Mouse (Mus musculus): ENCODE measurements around the gene Rarg. TPM values are rescaled to one million over a fixed set of nuclear protein-coding genes. Genes with fewer than 3 reads are reported as not detected.

Rarg gene
- total and polyA plus RNA-seq, 3 experiments = 0.39 to 5.8 TPM; not detected in 1

- H3K27ac ChIP-seq (ENCODE audit: control insufficient read depth, low read depth, low read length) = peak overlapping the region; percentile 33
- no peaks in the 10 kb centered on the region for H3K27me3 ChIP-seq (ENCODE audit: control insufficient read depth in 1 of 2, insufficient read depth in 2 of 2, low read length in 2 of 2)
- TF ChIP-seq MYC (IDR thresholded peaks at IDR 0.05; ENCODE audit: low read depth, low read length) (peak; percentile 5; the same call in 1 of the 2 replicates), POLR2A (IDR thresholded peaks at IDR 0.05; ENCODE audit: control insufficient read depth in 1 of 2, insufficient read depth in 1 of 2, low read depth in 1 of 2, low read length in 2 of 2, poor library complexity in 1 of 2) (peak in 1 of 2 experiments; percentile 99; a peak in 1 of 4 replicates), GATA1 (IDR thresholded peaks at IDR 0.05; ENCODE audit: low read depth, low read length) (no peak)
- H3K4me3 ChIP-seq (ENCODE audit: control insufficient read depth in 1 of 2, insufficient read depth in 1 of 2, low read depth in 2 of 2, low read length in 2 of 2) = peak overlapping the region; percentile 61 to 72
- peak overlapping the region; percentile 77 for H3K9ac ChIP-seq (ENCODE audit: control insufficient read depth, low read depth, low read length, poor library complexity, severe bottlenecking)
- peak; percentile 73 for DNase-seq (ENCODE audit: low read depth, low spot score)
- H3K4me1 ChIP-seq (ENCODE audit: control insufficient read depth in 1 of 2, insufficient read depth in 2 of 2, low read length in 2 of 2) = peaks cover 4 to 8% of the 10 kb centered on the region in 2 experiments; a peak in 3 of 4 replicates
- peaks cover 29% of the 10 kb centered on the region for H3K79me2 ChIP-seq (ENCODE audit: control insufficient read depth, insufficient read depth, low read length, poor library complexity)
- H3K36me3 ChIP-seq (ENCODE audit: control insufficient read depth in 1 of 2, insufficient read depth in 2 of 2, low read length in 2 of 2) = peaks cover 5 to 15% of the 10 kb centered on the region in 2 experiments
- no peaks in the 10 kb centered on the region for H3K9me3 ChIP-seq (replicated peaks; ENCODE audit: insufficient read depth, low read length)
Measured at GRCm38 (mm10) chr15:102296368-102297006, 39.2 kb upstream of the Rarg start.

DNA sequence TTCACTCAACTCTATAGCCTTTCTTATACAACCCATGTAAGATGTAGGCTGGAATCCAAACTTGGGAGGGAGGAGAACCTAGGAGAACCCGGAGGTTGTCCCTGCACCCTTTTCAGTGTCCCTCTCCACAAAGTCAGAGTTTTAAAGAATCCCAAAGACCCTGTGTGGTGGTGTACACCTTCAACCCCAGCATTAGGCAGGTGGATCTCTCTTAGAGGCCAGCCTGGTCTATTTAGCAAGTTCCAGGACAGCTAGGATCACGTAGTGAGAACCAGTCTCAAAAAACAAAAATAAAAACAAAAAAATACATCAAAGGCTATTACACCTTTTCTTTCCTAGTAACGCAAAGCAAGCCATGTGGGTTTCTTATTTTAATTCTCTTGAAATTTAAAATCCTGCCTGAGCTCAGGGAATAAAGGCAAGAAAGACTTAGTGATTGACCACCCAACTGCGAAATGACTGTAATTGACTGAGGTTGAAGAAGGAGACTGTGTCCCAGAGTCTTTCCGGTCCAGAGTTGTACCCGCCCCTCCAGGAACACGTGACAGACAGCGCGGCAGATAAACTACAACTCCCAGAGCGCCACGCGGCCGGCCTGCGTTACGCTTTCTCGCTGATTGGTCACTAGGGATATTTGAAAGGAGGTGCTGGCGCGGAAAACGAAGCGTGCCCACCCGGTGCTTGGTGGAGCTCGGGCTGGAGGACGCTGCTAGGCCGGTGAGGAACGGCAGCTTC lies 38.5 kb upstream of the Rarg start, which contains the start of gene Espl1:
Gene Espl1, plus strand, starts transcription at position 634 of the 735 bp plus-strand sequence.
- DNase-seq (ENCODE audit: low read depth, low spot score) = peak; percentile 99
- peaks cover 4 to 8% of the 10 kb centered on the region in 2 experiments; a peak in 3 of 4 replicates for H3K4me1 ChIP-seq (ENCODE audit: control insufficient read depth in 1 of 2, insufficient read depth in 2 of 2, low read length in 2 of 2)
- peak within 1 kb of the TSS; percentile 61 to 72 for H3K4me3 ChIP-seq (ENCODE audit: control insufficient read depth in 1 of 2, insufficient read depth in 1 of 2, low read depth in 2 of 2, low read length in 2 of 2)
- H3K9me3 ChIP-seq (replicated peaks; ENCODE audit: insufficient read depth, low read length) = no peaks in the 10 kb centered on the region
- H3K36me3 ChIP-seq (ENCODE audit: control insufficient read depth in 1 of 2, insufficient read depth in 2 of 2, low read length in 2 of 2) = peaks cover 2 to 15% of the 10 kb centered on the region in 2 experiments
- H3K9ac ChIP-seq (ENCODE audit: control insufficient read depth, low read depth, low read length, poor library complexity, severe bottlenecking) = peak within 1 kb of the TSS; percentile 77
- peak within 1 kb of the TSS; percentile 33 for H3K27ac ChIP-seq (ENCODE audit: control insufficient read depth, low read depth, low read length)
- no peaks in the 10 kb centered on the region for H3K27me3 ChIP-seq (ENCODE audit: control insufficient read depth in 1 of 2, insufficient read depth in 2 of 2, low read length in 2 of 2)
- H3K79me2 ChIP-seq (ENCODE audit: control insufficient read depth, insufficient read depth, low read length, poor library complexity) = peaks cover 29% of the 10 kb centered on the region
- peak; percentile 100 for TF ChIP-seq USF1 (IDR thresholded peaks at IDR 0.05; ENCODE audit: low read depth, low read length)
- TF ChIP-seq MEF2A (IDR thresholded peaks at IDR 0.05; ENCODE audit: extremely low read depth, insufficient replicate concordance, low read depth, low read length, poor library complexity, severe bottlenecking) = no peak
- TF ChIP-seq JUND (IDR thresholded peaks at IDR 0.05; ENCODE audit: low read depth, low read length) = no peak
- TF ChIP-seq E2F4 (IDR thresholded peaks at IDR 0.05; ENCODE audit: borderline replicate concordance, low read depth, low read length) = peak; percentile 99
- TF ChIP-seq POLR2A (IDR thresholded peaks at IDR 0.05; ENCODE audit: control insufficient read depth in 1 of 2, insufficient read depth in 1 of 2, low read depth in 1 of 2, low read length in 2 of 2, poor library complexity in 1 of 2) = peak in 1 of 2 experiments; percentile 99; a peak in 3 of 4 replicates
- peak; percentile 87 to 95 for TF ChIP-seq USF2 (IDR thresholded peaks at IDR 0.05; ENCODE audit: borderline replicate concordance in 1 of 2, insufficient read depth in 1 of 2, low read depth in 1 of 2, low read length in 2 of 2)
- peak; percentile 72 for TF ChIP-seq CHD2 (IDR thresholded peaks at IDR 0.05; ENCODE audit: low read length)
- TF ChIP-seq ELF1 (IDR thresholded peaks at IDR 0.05; ENCODE audit: low read depth, low read length) = peak; percentile 89
- no peak for TF ChIP-seq SMC3 (IDR thresholded peaks at IDR 0.05; ENCODE audit: low read depth, low read length)
- TF ChIP-seq MAX (IDR thresholded peaks at IDR 0.05; ENCODE audit: low read length) = peak; percentile 99
- no peak for TF ChIP-seq MAFK (IDR thresholded peaks at IDR 0.05; ENCODE audit: borderline replicate concordance, low read depth, low read length)
- peak; percentile 98 for TF ChIP-seq ZMIZ1 (IDR thresholded peaks at IDR 0.05; ENCODE audit: low read depth, low read length)
- no peak for TF ChIP-seq RAD21 (IDR thresholded peaks at IDR 0.05; ENCODE audit: low read depth, low read length)
- no peak for TF ChIP-seq UBTF (IDR thresholded peaks at IDR 0.05; ENCODE audit: borderline replicate concordance, insufficient read depth, low read depth, low read length)
- TF ChIP-seq TBP (IDR thresholded peaks at IDR 0.05; ENCODE audit: low read depth, low read length) = peak; percentile 95
- TF ChIP-seq NELFE (IDR thresholded peaks at IDR 0.05; ENCODE audit: low read depth, low read length) = peak; percentile 93
- TF ChIP-seq KAT2A (conservative IDR thresholded peaks at IDR 0.05; ENCODE audit: low read depth, low read length) = peak; percentile 97
- peak; percentile 34; the same call in 1 of the 2 replicates for TF ChIP-seq GATA1 (IDR thresholded peaks at IDR 0.05; ENCODE audit: low read depth, low read length)
- 0 out of 2 replicates have a peak, but pooled peaks have one; percentile 53 for TF ChIP-seq CHD1 (IDR thresholded peaks at IDR 0.05; ENCODE audit: low read depth, low read length)
- 0 out of 2 replicates have a peak, but pooled peaks have one; percentile 57 for TF ChIP-seq BHLHE40 (IDR thresholded peaks at IDR 0.05; ENCODE audit: borderline replicate concordance, low read depth, low read length)
- TF ChIP-seq ETS1 (IDR thresholded peaks at IDR 0.05; ENCODE audit: low read depth, low read length) = peak; percentile 47; the same call in 1 of the 2 replicates
- peak; percentile 74 for TF ChIP-seq TCF12 (IDR thresholded peaks at IDR 0.05; ENCODE audit: low read depth, low read length)
- TF ChIP-seq POLR2AphosphoS2 (IDR thresholded peaks at IDR 0.05; ENCODE audit: low read length) = peak; percentile 96
- peak; percentile 99 for TF ChIP-seq MXI1 (IDR thresholded peaks at IDR 0.05; ENCODE audit: low read depth, low read length)
- peak; percentile 100 for TF ChIP-seq HCFC1 (IDR thresholded peaks at IDR 0.05; ENCODE audit: low read depth, low read length)
- TF ChIP-seq MYC (IDR thresholded peaks at IDR 0.05; ENCODE audit: low read depth, low read length) = peak; percentile 98
- TF ChIP-seq GABPA (IDR thresholded peaks at IDR 0.05; ENCODE audit: low read depth, low read length) = no peak

All from MEL (cell line).